Mouse (Mus musculus): ENCODE data around the gene Bptf.
A peak's percentile ranks its signal among the peaks of the same experiment; 100 is the strongest.
"Not testable (repeated sequence)": the region's sequence is repeated elsewhere in the genome, so short reads cannot be mapped to it uniquely, and the experiment has no call there.

The Bptf gene

GRCm38 (mm10) chr11:107131749-107132421 lies at the start of gene Bptf:
Bptf (minus strand) TSS chr11:107132127.
- peak; percentile 77 for DNase-seq (ENCODE audit: low read depth, low spot score)

- DNase-seq (ENCODE audit: low read depth, low spot score) = no peak
Observed at GRCm38 (mm10) chr11:107161215-107161614, 29.3 kb upstream of the Bptf start.

- no peak for DNase-seq (ENCODE audit: low read depth, low spot score)
Observed at GRCm38 (mm10) chr11:107159034-107159433, 27.1 kb upstream of the Bptf start.

- DNase-seq (ENCODE audit: low read depth, low spot score) = no peak
Observed at GRCm38 (mm10) chr11:107156977-107157642, 25.2 kb upstream of the Bptf start.

- DNase-seq (ENCODE audit: low read depth, low spot score) = no peak
Observed at GRCm38 (mm10) chr11:107155292-107155691, 23.4 kb upstream of the Bptf start.

- DNase-seq (ENCODE audit: low read depth, low spot score) = no peak
Observed at GRCm38 (mm10) chr11:107154431-107154830, 22.5 kb upstream of the Bptf start.

- DNase-seq (ENCODE audit: low read depth, low spot score) = no peak
Observed at GRCm38 (mm10) chr11:107153645-107154044, 21.7 kb upstream of the Bptf start.

- no peak for DNase-seq (ENCODE audit: low read depth, low spot score)
Observed at GRCm38 (mm10) chr11:107151809-107152208, 19.9 kb upstream of the Bptf start.

GRCm38 (mm10) chr11:107143956-107144355 lies 12.0 kb upstream of the Bptf start:
- not testable (repeated sequence) for DNase-seq (ENCODE audit: low read depth, low spot score)

GRCm38 (mm10) chr11:107142382-107142781 lies 10.5 kb upstream of the Bptf start:
- DNase-seq (ENCODE audit: low read depth, low spot score) = no peak

GRCm38 (mm10) chr11:107140756-107141155 lies 8.8 kb upstream of the Bptf start:
- DNase-seq (ENCODE audit: low read depth, low spot score) = no peak

GRCm38 (mm10) chr11:107138633-107139032 lies 6.7 kb upstream of the Bptf start:
- DNase-seq (ENCODE audit: low read depth, low spot score) = no peak

GRCm38 (mm10) chr11:107137593-107137992 lies 5.7 kb upstream of the Bptf start:
- no peak for DNase-seq (ENCODE audit: low read depth, low spot score)

- DNase-seq (ENCODE audit: low read depth, low spot score) = not testable (repeated sequence)
Observed at GRCm38 (mm10) chr11:107136458-107136857, 4.5 kb upstream of the Bptf start.

- no peak for DNase-seq (ENCODE audit: low read depth, low spot score)
Observed at GRCm38 (mm10) chr11:107135741-107136140, 3.8 kb upstream of the Bptf start.

- DNase-seq (ENCODE audit: low read depth, low spot score) = no peak
Observed at GRCm38 (mm10) chr11:107132426-107132825, 499 bp upstream of the Bptf start.

GRCm38 (mm10) chr11:107130879-107131748 lies 813 bp downstream of the Bptf start:
- no peak for DNase-seq (ENCODE audit: low read depth, low spot score)

GRCm38 (mm10) chr11:107130221-107130788 lies 1.6 kb downstream of the Bptf start:
- no peak for DNase-seq (ENCODE audit: low read depth, low spot score)

- no peak for DNase-seq (ENCODE audit: low read depth, low spot score)
Observed at GRCm38 (mm10) chr11:107129641-107130040, 2.3 kb downstream of the Bptf start.

GRCm38 (mm10) chr11:107126716-107127115 lies 5.2 kb downstream of the Bptf start:
- DNase-seq (ENCODE audit: low read depth, low spot score) = not testable (repeated sequence)

GRCm38 (mm10) chr11:107125011-107125410 lies 6.9 kb downstream of the Bptf start:
- DNase-seq (ENCODE audit: low read depth, low spot score) = no peak

GRCm38 (mm10) chr11:107124327-107124731 lies 7.6 kb downstream of the Bptf start:
- no peak for DNase-seq (ENCODE audit: low read depth, low spot score)
